Mouse (Mus musculus): ENCODE measurements around the gene Kirrel. TPM values are rescaled to one million over a fixed set of nuclear protein-coding genes. Genes with fewer than 3 reads are reported as not detected.

Gene Kirrel
- total RNA-seq, 2 experiments from 2014 or later, result 5.8 to 6.0 TPM

GRCm38 (mm10) chr3:87167621-87168020 is 6.9 kb downstream of the Kirrel start:
- DNase-seq, result no peak

GRCm38 (mm10) chr3:87165291-87165881 is 9.2 kb downstream of the Kirrel start:
- DNase-seq, result no peak

GRCm38 (mm10) chr3:87164099-87164815 is 10.3 kb downstream of the Kirrel start:
- DNase-seq, result no peak

- peak; percentile 31 for DNase-seq
Measured at GRCm38 (mm10) chr3:87163116-87163515, 11.4 kb downstream of the Kirrel start.

- peak; percentile 26 for DNase-seq
Measured at GRCm38 (mm10) chr3:87162380-87162779, 12.2 kb downstream of the Kirrel start.

GRCm38 (mm10) chr3:87161601-87162000 is 12.9 kb downstream of the Kirrel start:
- DNase-seq, result no peak

GRCm38 (mm10) chr3:87160819-87161509 is 13.6 kb downstream of the Kirrel start:
- no peak for DNase-seq

- DNase-seq, result no peak
Measured at GRCm38 (mm10) chr3:87159190-87159589, 15.4 kb downstream of the Kirrel start.

GRCm38 (mm10) chr3:87157767-87158291 is 16.7 kb downstream of the Kirrel start:
- DNase-seq, result peak; percentile 55

GRCm38 (mm10) chr3:87157297-87157696 is 17.2 kb downstream of the Kirrel start:
- DNase-seq, result no peak

- DNase-seq, result no peak
Measured at GRCm38 (mm10) chr3:87154398-87155287, 19.9 kb downstream of the Kirrel start.

GRCm38 (mm10) chr3:87153038-87153437 is 21.5 kb downstream of the Kirrel start:
- no peak for DNase-seq

GRCm38 (mm10) chr3:87152111-87152738 is 22.3 kb downstream of the Kirrel start:
- no peak for DNase-seq

GRCm38 (mm10) chr3:87151294-87151826 is 23.2 kb downstream of the Kirrel start:
- no peak for DNase-seq

- DNase-seq, result peak; percentile 45
Measured at GRCm38 (mm10) chr3:87150689-87151244, 23.8 kb downstream of the Kirrel start.

GRCm38 (mm10) chr3:87150056-87150688 is 24.4 kb downstream of the Kirrel start:
- DNase-seq, result no peak

- DNase-seq, result no peak
Measured at GRCm38 (mm10) chr3:87149425-87149824, 25.1 kb downstream of the Kirrel start.

GRCm38 (mm10) chr3:87144476-87145240 is 29.9 kb downstream of the Kirrel start:
- no peak for DNase-seq

- DNase-seq, result no peak
Measured at GRCm38 (mm10) chr3:87140284-87140683, 34.3 kb downstream of the Kirrel start.

GRCm38 (mm10) chr3:87136782-87137181 is 37.8 kb downstream of the Kirrel start:
- DNase-seq, result no peak

All from gastrocnemius, postnatal 25 days (tissue).